Mouse (Mus musculus): ENCODE measurements at regions not wholly inside any gene's neighbourhood (a gene's known extent, or its start where the extent isn't known, plus 50 kb on each side); places are given as distances from the start of the nearest gene placed in this dataset.
"Not testable (repeated sequence)": the region's sequence is repeated elsewhere in the genome, so short reads cannot be mapped to it uniquely, and the experiment has no call there.

- CTCF ChIA-PET = no interaction called here
- in situ Hi-C loops (cut with MboI; ENCODE audit: low pct_unique_long_range_greater_than_20kb) = no loop called here
- H3K27me3 ChIP-seq = no peaks in the 10 kb centered on the region
- no peak for DNase-seq (ENCODE audit: low read depth, low spot score)
- no peak for TF ChIP-seq CTCF (IDR thresholded peaks at IDR 0.05)
- no peak for ATAC-seq
- POLR2A ChIA-PET = no interaction called here
Measured at GRCm38 (mm10) chr7:138005806-138006205, 391.7 kb downstream of the Tcerg1l start.

GRCm38 (mm10) chr7:138006971-138007370 is 390.6 kb downstream of the Tcerg1l start:
- no peaks in the 10 kb centered on the region for H3K27me3 ChIP-seq
- TF ChIP-seq CTCF (IDR thresholded peaks at IDR 0.05) = no peak
- ATAC-seq (no peak), DNase-seq (ENCODE audit: low read depth, low spot score) (no peak)
- CTCF ChIA-PET = no interaction called here
- POLR2A ChIA-PET = no interaction called here
- in situ Hi-C loops (cut with MboI; ENCODE audit: low pct_unique_long_range_greater_than_20kb) = no loop called here

GRCm38 (mm10) chr7:138008601-138009000 is 388.9 kb downstream of the Tcerg1l start:
- H3K27me3 ChIP-seq = no peaks in the 10 kb centered on the region
- no peak for TF ChIP-seq CTCF (IDR thresholded peaks at IDR 0.05)
- in situ Hi-C loops (cut with MboI; ENCODE audit: low pct_unique_long_range_greater_than_20kb) = no loop called here
- DNase-seq (ENCODE audit: low read depth, low spot score) (no peak), ATAC-seq (no peak)
- ChIA-PET POLR2A (no interaction called here), CTCF (no interaction called here)

GRCm38 (mm10) chr7:138024021-138024420 is 373.5 kb downstream of the Tcerg1l start:
- in situ Hi-C loops (cut with MboI; ENCODE audit: low pct_unique_long_range_greater_than_20kb); POLR2A ChIA-PET; ATAC-seq; DNase-seq (ENCODE audit: low read depth, low spot score); H3K27me3 ChIP-seq; CTCF ChIA-PET: not testable (repeated sequence)

- H3K27me3 ChIP-seq = no peaks in the 10 kb centered on the region
- ATAC-seq (no peak), DNase-seq (ENCODE audit: low read depth, low spot score) (no peak)
- ChIA-PET POLR2A (no interaction called here), CTCF (no interaction called here)
- TF ChIP-seq CTCF (IDR thresholded peaks at IDR 0.05) = no peak
- in situ Hi-C loops (cut with MboI; ENCODE audit: low pct_unique_long_range_greater_than_20kb) = no loop called here
Measured at GRCm38 (mm10) chr7:138051696-138052095, 345.8 kb downstream of the Tcerg1l start.

- ChIA-PET CTCF (no interaction called here), POLR2A (no interaction called here)
- TF ChIP-seq CTCF (IDR thresholded peaks at IDR 0.05) = no peak
- no peak for DNase-seq (ENCODE audit: low read depth, low spot score)
- H3K27me3 ChIP-seq = no peaks in the 10 kb centered on the region
- ATAC-seq = no peak
- in situ Hi-C loops (cut with MboI; ENCODE audit: low pct_unique_long_range_greater_than_20kb) = no loop called here
Measured at GRCm38 (mm10) chr7:138054756-138055155, 342.8 kb downstream of the Tcerg1l start.

- CTCF ChIA-PET = interaction anchor here (0.6 kb wide), 1 partner anchor 276 kb away, joined by 3 read pairs; no protein-coding TSS in a partner anchor
- DNase-seq (ENCODE audit: low read depth, low spot score) (no peak), ATAC-seq (no peak)
- TF ChIP-seq CTCF (IDR thresholded peaks at IDR 0.05) = no peak
- in situ Hi-C loops (cut with MboI; ENCODE audit: low pct_unique_long_range_greater_than_20kb) = no loop called here
- POLR2A ChIA-PET = interaction anchor here (0.6 kb wide), 1 partner anchor 113 kb away, joined by 4 read pairs; no protein-coding TSS in a partner anchor
- no peaks in the 10 kb centered on the region for H3K27me3 ChIP-seq
Measured at GRCm38 (mm10) chr7:138061116-138061515, 336.4 kb downstream of the Tcerg1l start.

GRCm38 (mm10) chr7:138066921-138067320 is 330.6 kb downstream of the Tcerg1l start:
- in situ Hi-C loops (cut with MboI; ENCODE audit: low pct_unique_long_range_greater_than_20kb) = no loop called here
- H3K27me3 ChIP-seq = no peaks in the 10 kb centered on the region
- CTCF ChIA-PET = no interaction called here
- no peak for TF ChIP-seq CTCF (IDR thresholded peaks at IDR 0.05)
- POLR2A ChIA-PET = interaction anchor here (1.4 kb wide), 1 partner anchor 14 kb away, joined by 3 read pairs; no protein-coding TSS in a partner anchor
- ATAC-seq (no peak), DNase-seq (ENCODE audit: low read depth, low spot score) (no peak)

GRCm38 (mm10) chr7:138075231-138075630 is 322.3 kb downstream of the Tcerg1l start:
- ATAC-seq = no peak
- DNase-seq (ENCODE audit: low read depth, low spot score) = no peak

GRCm38 (mm10) chr7:138083980-138084379 is 313.6 kb downstream of the Tcerg1l start:
- CTCF ChIA-PET = interaction anchor here (1.1 to 1.4 kb wide), 2 partner anchors 347 to 606 kb away, joined by 3 read pairs; no protein-coding TSS in a partner anchor
- POLR2A ChIA-PET = interaction anchor here (0.7 kb wide), 1 partner anchor 1754 kb away, joined by 3 read pairs; no protein-coding TSS in a partner anchor

More at GRCm38 (mm10) chr7:138075231-138075630, 322.3 kb downstream of the Tcerg1l start:
- no peaks in the 10 kb centered on the region for H3K27me3 ChIP-seq
- ChIA-PET CTCF (no interaction called here), POLR2A (no interaction called here)
- TF ChIP-seq CTCF (IDR thresholded peaks at IDR 0.05) = no peak
- in situ Hi-C loops (cut with MboI; ENCODE audit: low pct_unique_long_range_greater_than_20kb) = no loop called here

GRCm38 (mm10) chr7:138107471-138108210 is 289.9 kb downstream of the Tcerg1l start:
- in situ Hi-C loops (cut with MboI; ENCODE audit: low pct_unique_long_range_greater_than_20kb) = no loop called here
- ATAC-seq = no peak
- no peak for TF ChIP-seq CTCF (IDR thresholded peaks at IDR 0.05)
- ChIA-PET CTCF (no interaction called here), POLR2A (no interaction called here)
- no peak for DNase-seq (ENCODE audit: low read depth, low spot score)
- no peaks in the 10 kb centered on the region for H3K27me3 ChIP-seq

More at GRCm38 (mm10) chr7:138083980-138084379, 313.6 kb downstream of the Tcerg1l start:
- peak; percentile 51 for ATAC-seq
- in situ Hi-C loops (cut with MboI; ENCODE audit: low pct_unique_long_range_greater_than_20kb) = loop anchor here (10.0 kb wide), 2 partner anchors 341 to 609 kb away; no protein-coding TSS in a partner anchor
- peak; percentile 81 for TF ChIP-seq CTCF (IDR thresholded peaks at IDR 0.05)
- DNase-seq (ENCODE audit: low read depth, low spot score) = peak; percentile 41
- H3K27me3 ChIP-seq = no peaks in the 10 kb centered on the region

All from Patski (cell line).